Mouse (Mus musculus): ENCODE results near the gene Cbfa2t3. TPM values are rescaled to one million over a fixed set of nuclear protein-coding genes. Genes with fewer than 3 reads are reported as not detected.
"Not testable (repeated sequence)": the region's sequence is repeated elsewhere in the genome, so short reads cannot be mapped to it uniquely, and the experiment has no call there.

Gene Cbfa2t3
- polyA plus RNA-seq, 1 experiment from 2014 or later, result 22.2 TPM

GRCm38 (mm10) chr8:122639521-122640248, 59.2 kb downstream of the Cbfa2t3 start:
- peaks cover 97% of the 10 kb centered on the region for H3K36me3 ChIP-seq
- H3K27me3 ChIP-seq, result no peaks in the 10 kb centered on the region
- H3K9me3 ChIP-seq, result no peaks in the 10 kb centered on the region
- peak overlapping the region; percentile 46 for H3K27ac ChIP-seq (replicated peaks)
- H3K4me2 ChIP-seq, result no peak overlapping the region
- ATAC-seq (ENCODE audit: low read depth), result peak; percentile 47; the same call in 1 of the 2 replicates
- H3K4me3 ChIP-seq, result no peak overlapping the region
- H3K4me1 ChIP-seq (replicated peaks), result peaks cover 27% of the 10 kb centered on the region
- 35% methylated on average over 16 of the region's 16 CpGs for WGBS
- no peak overlapping the region for H3K9ac ChIP-seq

- peaks cover 27% of the 10 kb centered on the region for H3K4me1 ChIP-seq (replicated peaks)
- peaks cover 97% of the 10 kb centered on the region for H3K36me3 ChIP-seq
- H3K9ac ChIP-seq, result 0 out of 2 replicates have a peak overlapping the region, but pooled peaks have one; percentile 1
- no peak overlapping the region for H3K4me2 ChIP-seq
- H3K27me3 ChIP-seq, result no peaks in the 10 kb centered on the region
- ATAC-seq (ENCODE audit: low read depth), result no peak
- H3K27ac ChIP-seq (replicated peaks), result peak overlapping the region; percentile 46; the same call in 1 of the 2 replicates
- 62% methylated on average over 16 of the region's 16 CpGs for WGBS
- H3K9me3 ChIP-seq, result no peaks in the 10 kb centered on the region
- no peak overlapping the region for H3K4me3 ChIP-seq
These were observed 60.3 kb downstream of the Cbfa2t3 start for GRCm38 (mm10) chr8:122638601-122639000.

- Histone ChIP-seq H3K9ac (no peak overlapping the region), H3K27ac (replicated peaks) (no peak overlapping the region), H3K27me3 (no peaks in the 10 kb centered on the region), H3K9me3 (no peaks in the 10 kb centered on the region), H3K36me3 (peaks cover 97% of the 10 kb centered on the region), H3K4me2 (no peak overlapping the region), H3K4me1 (replicated peaks) (peaks cover 27% of the 10 kb centered on the region), H3K4me3 (no peak overlapping the region)
- WGBS, result 91% methylated on average over 9 of the region's 9 CpGs
- no peak for ATAC-seq (ENCODE audit: low read depth)
These were observed 61.7 kb downstream of the Cbfa2t3 start for GRCm38 (mm10) chr8:122637230-122637629.

GRCm38 (mm10) chr8:122636803-122637175, 62.1 kb downstream of the Cbfa2t3 start:
- Histone ChIP-seq H3K4me3 (no peak overlapping the region), H3K9me3 (no peaks in the 10 kb centered on the region), H3K36me3 (peaks cover 95% of the 10 kb centered on the region), H3K4me1 (replicated peaks) (peaks cover 27% of the 10 kb centered on the region), H3K27me3 (no peaks in the 10 kb centered on the region), H3K4me2 (no peak overlapping the region), H3K27ac (replicated peaks) (no peak overlapping the region), H3K9ac (no peak overlapping the region)
- WGBS, result 68% methylated on average over 9 of the region's 9 CpGs
- ATAC-seq (ENCODE audit: low read depth), result no peak

- Histone ChIP-seq H3K36me3 (peaks cover 92% of the 10 kb centered on the region), H3K4me3 (no peak overlapping the region), H3K9ac (no peak overlapping the region), H3K4me2 (no peak overlapping the region), H3K27me3 (no peaks in the 10 kb centered on the region), H3K4me1 (replicated peaks) (peaks cover 27% of the 10 kb centered on the region), H3K9me3 (no peaks in the 10 kb centered on the region), H3K27ac (replicated peaks) (no peak overlapping the region)
- ATAC-seq (ENCODE audit: low read depth), result no peak
- 74% methylated on average over 14 of the region's 14 CpGs for WGBS
These were observed 62.8 kb downstream of the Cbfa2t3 start for GRCm38 (mm10) chr8:122635878-122636802.

- Histone ChIP-seq H3K9ac (no peak overlapping the region), H3K4me2 (no peak overlapping the region), H3K4me3 (no peak overlapping the region), H3K27ac (replicated peaks) (no peak overlapping the region), H3K4me1 (replicated peaks) (no peaks in the 10 kb centered on the region), H3K27me3 (no peaks in the 10 kb centered on the region), H3K9me3 (no peaks in the 10 kb centered on the region), H3K36me3 (peaks cover 91% of the 10 kb centered on the region)
- no peak for ATAC-seq (ENCODE audit: low read depth)
- WGBS, result 95% methylated on average over 14 of the region's 14 CpGs
These were observed 65.7 kb downstream of the Cbfa2t3 start for GRCm38 (mm10) chr8:122633205-122633604.

- H3K4me2 ChIP-seq; H3K27ac ChIP-seq (replicated peaks); ATAC-seq (ENCODE audit: low read depth); H3K9me3 ChIP-seq; H3K9ac ChIP-seq; H3K4me3 ChIP-seq; H3K4me1 ChIP-seq (replicated peaks); H3K27me3 ChIP-seq: not testable (repeated sequence)
- H3K36me3 ChIP-seq, result peaks cover 86% of the 10 kb centered on the region
- 75% methylated on average over 3 of the region's 3 CpGs for WGBS
These were observed 66.8 kb downstream of the Cbfa2t3 start for GRCm38 (mm10) chr8:122632134-122632533.

GRCm38 (mm10) chr8:122630696-122631095, 68.2 kb downstream of the Cbfa2t3 start:
- H3K9ac ChIP-seq, result no peak overlapping the region
- H3K36me3 ChIP-seq, result peaks cover 71% of the 10 kb centered on the region
- no peaks in the 10 kb centered on the region for H3K4me1 ChIP-seq (replicated peaks)
- no peak overlapping the region for H3K4me3 ChIP-seq
- ATAC-seq (ENCODE audit: low read depth), result no peak
- WGBS, result 67% methylated on average over 22 of the region's 22 CpGs
- H3K27me3 ChIP-seq, result no peaks in the 10 kb centered on the region
- H3K9me3 ChIP-seq, result no peaks in the 10 kb centered on the region
- H3K4me2 ChIP-seq, result no peak overlapping the region
- H3K27ac ChIP-seq (replicated peaks), result no peak overlapping the region

GRCm38 (mm10) chr8:122629388-122629787, 69.5 kb downstream of the Cbfa2t3 start:
- Histone ChIP-seq H3K4me2 (no peak overlapping the region), H3K4me1 (replicated peaks) (no peaks in the 10 kb centered on the region), H3K27me3 (no peaks in the 10 kb centered on the region), H3K9ac (no peak overlapping the region), H3K27ac (replicated peaks) (no peak overlapping the region), H3K9me3 (no peaks in the 10 kb centered on the region), H3K4me3 (no peak overlapping the region), H3K36me3 (peaks cover 58% of the 10 kb centered on the region)
- no peak for ATAC-seq (ENCODE audit: low read depth)
- 32% methylated on average over 10 of the region's 10 CpGs for WGBS

GRCm38 (mm10) chr8:122626896-122627295, 72.0 kb downstream of the Cbfa2t3 start:
- ATAC-seq (ENCODE audit: low read depth), result no peak
- no peak overlapping the region for H3K4me2 ChIP-seq
- WGBS, result 69% methylated on average over 2 of the region's 2 CpGs
- H3K9me3 ChIP-seq, result no peaks in the 10 kb centered on the region
- no peak overlapping the region for H3K27ac ChIP-seq (replicated peaks)
- H3K27me3 ChIP-seq, result no peaks in the 10 kb centered on the region
- H3K4me1 ChIP-seq (replicated peaks), result no peaks in the 10 kb centered on the region
- no peak overlapping the region for H3K4me3 ChIP-seq
- no peak overlapping the region for H3K9ac ChIP-seq
- H3K36me3 ChIP-seq, result peaks cover 35% of the 10 kb centered on the region

- H3K36me3 ChIP-seq, result peaks cover 31% of the 10 kb centered on the region
- no peaks in the 10 kb centered on the region for H3K27me3 ChIP-seq
- 0 out of 2 replicates have a peak overlapping the region, but pooled peaks have one; percentile 6 for H3K27ac ChIP-seq (replicated peaks)
- no peak for ATAC-seq (ENCODE audit: low read depth)
- H3K9ac ChIP-seq, result no peak overlapping the region
- H3K4me1 ChIP-seq (replicated peaks), result no peaks in the 10 kb centered on the region
- whole genome bisulfite sequencing, result 88% methylated on average over 9 of the region's 9 CpGs
- H3K4me2 ChIP-seq, result no peak overlapping the region
- no peak overlapping the region for H3K4me3 ChIP-seq
- H3K9me3 ChIP-seq, result no peaks in the 10 kb centered on the region
These were observed 73.1 kb downstream of the Cbfa2t3 start for GRCm38 (mm10) chr8:122625811-122626210.

GRCm38 (mm10) chr8:122624653-122625052, 74.3 kb downstream of the Cbfa2t3 start:
- H3K4me2 ChIP-seq, result no peak overlapping the region
- H3K9me3 ChIP-seq, result no peaks in the 10 kb centered on the region
- H3K27ac ChIP-seq (replicated peaks), result no peak overlapping the region
- H3K27me3 ChIP-seq, result no peaks in the 10 kb centered on the region
- H3K36me3 ChIP-seq, result peaks cover 19% of the 10 kb centered on the region
- WGBS, result 72% methylated on average over 5 of the region's 5 CpGs
- ATAC-seq (ENCODE audit: low read depth), result no peak
- no peak overlapping the region for H3K9ac ChIP-seq
- H3K4me1 ChIP-seq (replicated peaks), result peaks cover 10% of the 10 kb centered on the region
- H3K4me3 ChIP-seq, result no peak overlapping the region

Data from neural tube, embryonic 13.5 days (tissue).